Mouse (Mus musculus): Measurements from ENCODE around the gene Hdc. TPM values are rescaled to one million over a fixed set of nuclear protein-coding genes. Genes with fewer than 3 reads are reported as not detected.

Hdc gene
- total RNA-seq, 2 experiments from 2014 or later = 1.9 to 2.4 TPM

GRCm38 (mm10) chr2:126599005-126599404, 20.1 kb downstream of the Hdc start:
- peak; percentile 27 for DNase-seq

DNA sequence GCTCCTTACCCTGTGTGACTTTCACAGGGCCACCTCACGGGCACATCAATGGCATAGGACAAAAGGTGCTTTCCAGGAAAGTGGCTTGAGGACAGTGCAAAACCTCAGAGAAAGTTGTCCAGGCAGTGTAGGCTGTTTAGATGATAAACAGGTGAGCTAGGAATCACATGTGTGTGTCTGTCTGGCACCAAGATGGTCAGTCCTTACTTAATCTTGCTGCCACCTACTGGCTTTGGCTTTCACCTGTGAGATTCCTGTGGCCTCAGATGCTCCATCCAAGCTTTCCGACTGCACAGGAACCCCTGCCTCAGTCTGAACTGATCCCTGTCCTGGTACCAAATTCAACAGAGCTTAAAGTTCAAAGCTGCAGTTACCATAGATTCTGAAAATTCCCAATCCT, 20.7 kb downstream of the Hdc start:
- no peak for DNase-seq

DNA sequence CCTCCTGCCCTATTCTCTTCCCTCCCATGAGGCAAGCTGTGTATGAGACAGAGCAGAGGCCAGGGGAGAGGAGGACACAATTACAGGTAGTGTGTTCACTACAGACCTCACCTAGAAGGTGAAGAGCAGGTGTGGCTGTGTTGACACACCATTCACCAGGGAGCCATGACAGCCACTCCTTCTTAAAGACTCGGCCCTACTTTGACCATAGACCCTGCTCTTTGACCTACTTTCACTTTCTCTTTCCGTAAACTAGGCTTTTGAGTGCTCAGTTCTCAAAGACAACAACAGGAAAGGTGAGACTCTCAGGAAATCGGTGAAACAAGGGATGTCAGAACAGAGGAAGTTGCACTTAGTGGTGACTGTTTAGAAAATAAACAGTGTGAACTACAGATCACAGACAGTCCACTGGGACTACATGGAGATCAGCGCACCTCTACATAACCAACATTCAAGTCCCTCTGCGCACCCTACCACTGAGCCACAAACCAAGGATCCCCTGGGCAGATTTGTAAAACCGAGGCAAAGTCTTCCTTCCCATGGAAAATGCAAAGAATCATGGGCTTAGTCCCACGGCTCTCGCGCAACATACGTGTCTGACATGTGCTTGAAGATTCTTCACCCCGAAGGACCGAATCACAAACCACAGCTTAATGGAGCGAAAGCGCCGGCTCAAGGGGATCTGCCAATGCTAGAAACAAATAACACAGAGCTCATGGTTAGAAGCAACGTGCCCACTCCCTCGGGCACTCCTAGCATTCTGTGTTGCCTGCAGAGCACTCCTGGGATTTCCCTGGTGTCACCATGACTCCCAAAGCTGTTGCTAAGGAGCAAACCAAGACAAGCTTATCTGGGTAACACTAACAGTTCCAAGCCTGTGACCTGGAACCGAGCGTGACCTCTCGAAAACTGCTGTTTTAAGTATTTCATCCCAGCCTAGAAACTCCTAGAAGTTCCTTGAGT, 21.5 kb downstream of the Hdc start:
- DNase-seq = no peak

- DNase-seq = no peak
Observed at GRCm38 (mm10) chr2:126596347-126597072, 22.6 kb downstream of the Hdc start.

DNA sequence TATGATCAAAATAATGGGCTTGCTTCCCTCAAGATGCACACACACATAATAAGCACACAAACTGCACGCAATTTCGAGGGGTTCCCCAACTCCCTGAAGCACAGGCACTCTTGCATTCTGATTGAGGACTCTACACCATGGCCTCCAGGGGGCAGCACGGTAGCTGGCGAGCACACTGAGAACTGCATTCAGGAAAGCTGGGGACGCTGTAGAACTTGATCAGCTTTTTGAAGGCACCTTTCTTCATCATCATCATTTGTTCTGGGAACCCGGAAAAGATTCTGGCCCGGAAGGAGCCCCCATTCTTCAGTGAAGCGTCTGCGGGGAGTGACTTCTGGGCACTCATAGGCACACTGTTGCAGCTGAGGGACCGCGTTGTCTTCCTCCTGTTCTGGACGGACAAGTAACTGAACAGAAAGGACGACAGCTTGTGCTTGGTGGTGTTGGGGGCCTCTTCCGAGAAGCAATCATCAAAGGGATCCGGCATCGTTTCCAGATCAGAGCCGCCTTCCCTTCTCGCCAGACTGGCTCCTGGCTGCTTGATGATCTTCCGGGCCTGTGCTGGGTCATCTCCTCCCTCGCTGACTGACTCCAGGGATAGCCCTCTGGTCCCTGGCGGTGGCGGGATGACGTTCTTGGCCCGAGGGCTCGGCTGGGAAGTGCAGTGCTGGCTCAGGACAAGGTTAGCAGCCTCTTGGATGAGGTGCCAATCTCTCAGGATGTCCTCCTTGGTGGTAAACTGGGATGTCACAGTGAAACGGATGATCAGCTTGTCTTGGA, 25.1 kb downstream of the Hdc start:
- peak; percentile 75 for DNase-seq

GRCm38 (mm10) chr2:126591304-126591703, 27.8 kb downstream of the Hdc start:
- no peak for DNase-seq

DNA sequence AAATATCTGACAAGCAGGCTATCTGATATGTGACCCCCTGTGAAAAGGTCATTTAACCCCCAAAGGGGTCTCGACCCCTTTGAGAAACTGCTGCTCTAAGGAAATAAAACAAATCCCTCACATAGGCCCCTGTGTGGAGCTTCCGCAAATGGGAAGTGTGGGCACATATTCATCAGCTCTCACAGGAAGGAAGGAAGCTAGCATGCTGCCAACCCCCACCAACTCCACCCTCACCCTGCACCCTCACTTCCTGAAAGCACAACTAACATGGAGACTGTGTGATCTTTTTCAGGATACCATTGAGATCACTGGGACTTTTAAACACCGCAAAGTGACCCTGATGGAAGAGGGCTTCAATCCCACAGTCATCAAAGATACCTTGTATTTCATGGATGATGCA, 31.6 kb downstream of the Hdc start:
- no peak for DNase-seq

DNA sequence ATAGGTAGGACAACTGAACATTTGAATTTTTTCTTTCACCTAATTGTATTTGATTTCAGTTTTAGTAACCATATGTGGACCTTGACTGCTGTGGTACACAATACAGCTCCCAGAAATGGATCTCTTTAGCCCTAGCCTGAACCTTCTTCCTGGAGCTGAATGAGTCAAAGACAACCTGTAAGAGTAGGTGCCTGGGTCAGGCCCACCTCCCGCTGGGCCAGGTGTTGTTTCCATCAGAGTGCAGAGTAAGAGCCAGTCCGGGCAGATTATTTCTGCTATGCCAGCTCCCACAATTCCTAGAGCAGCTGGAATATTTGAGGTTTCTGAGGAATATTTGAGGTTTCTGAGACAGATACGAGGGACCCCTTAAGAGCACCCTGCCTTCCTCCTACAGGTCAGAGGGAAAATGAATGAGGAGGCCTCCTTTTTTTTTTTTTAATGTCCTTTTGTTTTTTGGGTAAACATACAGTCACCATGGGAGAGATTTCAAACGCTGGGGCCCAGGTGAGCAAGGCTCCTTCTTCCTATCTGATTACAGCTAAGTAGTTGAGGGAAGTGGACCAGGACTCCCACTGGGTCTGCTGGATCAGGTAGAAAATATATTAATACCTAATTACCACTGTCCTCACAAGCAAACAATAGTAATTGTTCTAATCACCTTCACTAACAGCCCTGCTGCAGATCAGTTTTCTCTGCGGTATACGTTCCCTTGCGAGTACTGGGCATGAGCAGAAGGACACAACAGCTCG, 34.3 kb downstream of the Hdc start:
- DNase-seq = no peak

- DNase-seq = no peak
Observed at GRCm38 (mm10) chr2:126583960-126584359, 35.1 kb downstream of the Hdc start.

DNA sequence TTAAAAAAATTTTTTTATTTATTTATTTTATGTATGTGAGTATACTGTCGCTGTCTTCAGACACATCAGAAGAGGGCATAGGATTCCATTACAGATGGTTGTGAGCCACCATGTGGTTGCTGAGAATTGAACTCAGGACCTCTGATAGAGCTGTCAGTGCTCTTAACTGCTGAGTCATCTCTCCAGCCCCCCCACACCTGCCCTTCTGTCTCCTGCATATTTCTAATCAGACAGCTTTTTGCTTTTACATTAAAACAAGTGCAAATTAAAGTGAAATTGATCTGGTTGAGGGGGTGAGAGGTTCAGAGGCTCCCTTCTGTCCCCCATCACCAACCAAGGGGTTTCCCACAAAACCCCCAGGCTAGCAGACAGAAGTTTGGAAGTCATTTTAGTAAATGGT, 39.8 kb downstream of the Hdc start:
- no peak for DNase-seq

DNA sequence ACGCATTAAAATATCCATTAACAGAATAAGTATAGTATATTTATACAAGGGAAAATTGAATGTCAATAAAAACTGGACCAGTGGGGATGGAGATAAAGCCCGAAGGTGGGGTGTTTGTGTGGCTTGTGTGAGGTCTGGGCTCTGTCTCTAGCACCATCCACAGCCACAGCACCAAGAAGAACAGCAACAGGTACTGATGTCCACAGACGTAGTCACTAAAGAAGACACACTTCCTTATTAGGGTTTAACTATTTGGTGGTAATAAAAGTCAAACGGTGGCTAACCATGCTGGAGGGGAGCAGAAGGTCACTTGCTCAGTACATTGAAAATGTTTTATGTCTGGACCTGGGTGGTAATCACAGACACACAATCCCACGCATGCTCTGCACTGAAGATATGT, 41.7 kb downstream of the Hdc start:
- DNase-seq = no peak

GRCm38 (mm10) chr2:126575391-126576176, 43.5 kb downstream of the Hdc start:
- no peak for DNase-seq

DNA sequence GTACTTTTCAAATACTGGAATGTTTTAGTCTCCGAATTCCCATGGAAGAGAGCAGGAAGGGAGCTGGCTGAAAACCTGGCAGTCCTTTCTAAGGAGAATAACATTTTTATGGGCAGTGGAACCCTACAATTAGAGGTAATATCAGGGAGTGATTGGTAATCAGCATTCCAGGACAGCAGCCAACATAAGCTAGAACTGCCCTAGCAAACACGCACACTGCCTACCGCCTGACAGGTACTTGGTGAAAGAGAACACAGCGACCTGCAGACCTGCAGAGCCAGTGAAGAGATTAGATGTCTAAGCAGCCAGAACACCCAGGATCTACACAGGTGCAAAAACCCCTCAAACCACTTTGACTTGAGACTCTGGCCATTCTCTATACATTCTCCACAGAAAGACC, 46.4 kb downstream of the Hdc start:
- DNase-seq = no peak

DNA sequence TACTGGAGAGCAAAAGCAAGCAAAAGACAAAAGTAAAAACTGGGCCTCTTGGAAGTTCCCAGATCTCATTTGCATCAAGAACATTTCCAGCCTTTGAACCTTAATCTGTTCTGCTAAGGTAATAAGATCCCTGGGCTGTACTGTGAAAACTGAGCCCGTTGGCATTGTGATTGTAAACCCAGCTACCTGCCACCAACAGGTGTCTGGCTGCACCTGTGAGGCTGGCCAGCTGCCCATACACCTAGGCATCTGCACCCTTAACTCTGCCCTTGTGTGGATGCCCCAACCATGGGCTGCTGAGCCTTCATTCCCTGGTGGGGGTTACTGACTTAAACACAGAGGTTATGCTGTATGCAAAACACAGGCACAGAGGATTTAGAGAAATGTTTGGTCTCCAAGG, 46.9 kb downstream of the Hdc start:
- DNase-seq = no peak

DNA sequence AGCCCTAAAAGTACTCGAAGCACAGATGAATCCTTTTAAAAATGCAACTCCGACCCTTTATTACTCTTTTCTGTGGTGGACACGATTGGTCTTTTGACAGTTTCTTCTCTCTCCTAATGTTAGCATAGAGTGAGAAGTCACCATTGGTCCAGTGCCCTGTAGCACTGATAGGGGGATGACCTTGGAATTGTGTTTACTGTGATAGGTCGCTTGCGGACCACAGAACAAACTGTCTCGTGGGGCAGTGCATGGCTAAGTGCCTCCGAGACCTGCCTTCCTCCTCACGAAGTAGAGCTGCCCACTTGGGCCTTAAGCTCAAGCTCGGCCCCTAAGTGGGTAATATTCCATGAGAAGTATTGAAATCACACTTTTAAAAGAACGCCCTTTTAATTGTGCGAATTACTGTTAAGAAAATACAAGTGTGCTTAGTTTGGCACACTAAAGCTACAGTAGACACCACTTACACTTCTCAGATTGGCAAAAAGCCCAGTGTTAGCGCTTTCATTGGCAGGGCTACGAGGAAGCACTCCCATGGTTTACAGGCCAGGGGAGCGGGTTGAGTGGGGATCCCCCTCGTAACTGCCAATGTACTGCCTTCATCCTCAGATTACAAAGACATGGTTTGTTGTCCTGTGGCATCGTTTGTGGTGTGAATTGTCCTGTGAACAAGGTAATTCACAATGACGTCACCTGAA, 55.5 kb downstream of the Hdc start:
- peak; percentile 58 for DNase-seq

GRCm38 (mm10) chr2:126560094-126560493, 59.0 kb downstream of the Hdc start:
- DNase-seq = no peak

- DNase-seq = no peak
Observed at GRCm38 (mm10) chr2:126555533-126555932, 63.6 kb downstream of the Hdc start.

DNA sequence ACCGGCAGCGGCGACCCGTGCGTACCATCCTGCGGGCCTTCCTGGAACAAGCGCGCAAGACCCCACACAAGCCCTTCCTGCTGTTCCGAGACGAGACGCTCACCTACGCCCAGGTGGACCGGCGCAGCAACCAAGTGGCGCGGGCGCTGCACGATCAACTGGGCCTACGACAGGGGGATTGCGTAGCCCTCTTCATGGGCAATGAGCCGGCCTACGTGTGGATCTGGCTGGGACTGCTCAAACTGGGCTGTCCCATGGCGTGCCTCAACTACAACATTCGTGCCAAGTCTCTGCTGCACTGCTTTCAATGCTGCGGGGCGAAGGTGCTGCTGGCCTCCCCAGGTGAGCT, 65.8 kb downstream of the Hdc start:
- no peak for DNase-seq

DNA sequence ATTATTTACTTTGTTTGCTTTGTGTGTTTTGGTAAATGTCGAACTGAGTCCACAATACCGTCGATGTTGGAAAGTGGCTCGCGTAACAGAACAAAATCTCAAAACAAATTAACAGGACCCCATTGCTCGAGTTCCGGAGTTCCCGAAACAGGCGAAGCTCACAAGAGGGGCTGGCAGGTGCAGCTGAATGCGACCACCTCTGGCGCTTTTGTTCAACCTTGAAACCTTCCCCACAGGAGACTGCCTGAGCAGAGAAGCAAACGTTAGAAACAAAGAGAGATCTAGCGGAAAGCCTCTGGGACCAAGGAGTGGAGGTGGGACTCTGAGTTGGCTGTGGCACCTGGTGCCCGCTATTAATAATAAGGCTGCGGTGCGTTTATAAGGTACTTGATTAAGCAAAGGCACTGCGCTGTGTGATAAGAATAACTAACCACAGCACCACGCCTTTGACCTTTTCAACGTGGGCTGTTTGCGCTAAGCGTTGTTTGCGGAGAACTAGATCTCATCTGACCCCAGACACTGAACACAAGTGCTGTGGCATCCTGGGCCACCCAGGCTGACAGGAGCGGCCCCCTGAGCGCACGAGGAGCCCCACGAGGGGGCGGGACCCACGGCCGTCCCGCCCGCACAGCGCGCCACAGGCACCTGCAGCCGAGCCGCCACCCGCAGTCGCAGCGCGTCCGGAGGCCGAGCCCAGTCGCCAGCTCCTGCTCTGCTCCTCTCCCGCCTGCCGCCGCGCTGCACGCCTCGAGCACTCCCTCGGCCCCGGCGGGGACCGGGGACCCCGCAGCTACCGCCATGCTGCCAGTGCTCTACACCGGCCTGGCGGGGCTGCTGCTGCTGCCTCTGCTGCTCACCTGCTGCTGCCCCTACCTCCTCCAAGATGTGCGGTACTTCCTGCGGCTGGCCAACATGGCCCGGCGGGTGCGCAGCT, 66.5 kb downstream of the Hdc start, which contains the start of gene Slc27a2:
TSS of gene Slc27a2 (plus strand) at position 51 of the 934 bp plus-strand sequence.
- peak; percentile 23 for DNase-seq

- DNase-seq = no peak
Observed at GRCm38 (mm10) chr2:126551896-126552295, 67.2 kb downstream of the Hdc start.
